Mouse (Mus musculus): ENCODE measurements around the gene 1700011M02Rik.

GRCm38 (mm10) chrX:102936743-102937142 lies 28.0 kb downstream of the 1700011M02Rik start:
- TF ChIP-seq ZKSCAN1 (IDR thresholded peaks at IDR 0.05; ENCODE audit: borderline replicate concordance, low read depth, low read length), result no peak
- TF ChIP-seq CTCF (conservative IDR thresholded peaks at IDR 0.05 in 1 of 2, IDR thresholded peaks at IDR 0.05 in 1 of 2; ENCODE audit: low read depth in 2 of 2, low read length in 2 of 2), result no peak
- TF ChIP-seq POLR2A (IDR thresholded peaks at IDR 0.05; ENCODE audit: low read depth, low read length), result no peak
- no peak for TF ChIP-seq MXI1 (IDR thresholded peaks at IDR 0.05; ENCODE audit: low read depth, low read length)
- TF ChIP-seq HCFC1 (IDR thresholded peaks at IDR 0.05; ENCODE audit: low read depth, low read length), result no peak
- TF ChIP-seq MAX (IDR thresholded peaks at IDR 0.05; ENCODE audit: low read length), result no peak
- no peak for TF ChIP-seq POLR2AphosphoS2 (IDR thresholded peaks at IDR 0.05; ENCODE audit: low read depth, low read length)
- no peak for TF ChIP-seq BHLHE40 (IDR thresholded peaks at IDR 0.05; ENCODE audit: low read depth, low read length)
- TF ChIP-seq JUN (IDR thresholded peaks at IDR 0.05; ENCODE audit: insufficient read depth, low read depth, low read length), result no peak

All from CH12.LX (cell line).